Mouse (Mus musculus): ENCODE results near the gene Slc35b4. TPM values are rescaled to one million over a fixed set of nuclear protein-coding genes. Genes with fewer than 3 reads are reported as not detected.

The Slc35b4 gene
- total and polyA plus RNA-seq, 3 experiments: 1.1 to 20.0 (median 16.7) TPM

- ATAC-seq (ENCODE audit: extremely low read depth, insufficient number of reproducible peaks, low FRiP score, poor library complexity, severe bottlenecking): no peak
- TF ChIP-seq CTCF (IDR thresholded peaks at IDR 0.05; ENCODE audit: low read depth, low read length) (no peak), GATA1 (IDR thresholded peaks at IDR 0.05; ENCODE audit: borderline replicate concordance, low read length) (no peak), TAL1 (conservative IDR thresholded peaks at IDR 0.05; ENCODE audit: low read depth, low read length) (no peak), GATA2 (IDR thresholded peaks at IDR 0.05; ENCODE audit: borderline replicate concordance, low read depth, low read length) (no peak), POLR2AphosphoS5 (IDR thresholded peaks at IDR 0.05; ENCODE audit: insufficient replicate concordance, low read depth, low read length) (no peak)
- DNase-seq (ENCODE audit: low spot score): no peak
Observed at GRCm38 (mm10) chr6:34124401-34124800, 52.5 kb downstream of the Slc35b4 start.

DNA sequence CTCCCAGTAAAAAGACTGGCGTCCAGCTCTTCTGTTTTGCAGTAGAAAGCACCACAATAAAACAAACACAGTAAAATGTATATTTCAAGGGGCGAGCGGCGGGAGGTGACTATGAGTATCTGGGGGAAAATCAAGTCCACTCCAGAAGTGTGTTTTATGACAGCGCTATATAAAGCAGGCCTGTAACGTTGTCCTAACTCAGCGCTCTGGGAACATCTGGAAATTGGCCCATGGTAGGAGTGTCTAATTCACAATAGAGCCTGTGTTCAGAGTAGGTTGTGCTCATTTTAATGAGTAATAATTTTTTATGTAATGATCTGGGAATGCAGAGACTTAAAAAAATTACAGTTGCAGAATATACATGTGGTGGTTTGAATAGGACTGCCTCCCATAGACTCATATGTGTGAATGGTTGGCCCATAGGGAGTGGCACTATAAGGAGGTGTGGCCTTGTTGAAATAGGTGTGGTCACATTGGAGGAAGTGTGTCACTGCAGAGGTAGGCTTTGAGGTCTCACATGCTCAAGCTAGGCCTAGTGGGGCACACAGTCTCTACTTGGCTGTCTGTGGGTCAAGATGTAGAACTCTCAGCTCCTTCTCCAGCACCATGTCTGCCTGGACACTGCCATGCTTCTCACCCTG, 60.0 kb downstream of the Slc35b4 start:
- ATAC-seq (ENCODE audit: extremely low read depth, insufficient number of reproducible peaks, low FRiP score, poor library complexity, severe bottlenecking) (no peak), DNase-seq (ENCODE audit: low spot score) (no peak)
- no peaks in the 10 kb centered on the region for H3K36me3 ChIP-seq (replicated peaks)
- H3K4me3 ChIP-seq (ENCODE audit: low read depth, low read length): no peak overlapping the region
- TF ChIP-seq TAL1 (conservative IDR thresholded peaks at IDR 0.05; ENCODE audit: low read depth, low read length) (no peak), POLR2AphosphoS5 (IDR thresholded peaks at IDR 0.05; ENCODE audit: insufficient replicate concordance, low read depth, low read length) (no peak), GATA2 (IDR thresholded peaks at IDR 0.05; ENCODE audit: borderline replicate concordance, low read depth, low read length) (no peak), CTCF (IDR thresholded peaks at IDR 0.05; ENCODE audit: low read depth, low read length) (no peak), GATA1 (IDR thresholded peaks at IDR 0.05; ENCODE audit: borderline replicate concordance, low read length) (no peak)
- H3K9me3 ChIP-seq (replicated peaks): no peaks in the 10 kb centered on the region
- no peaks in the 10 kb centered on the region for H3K4me1 ChIP-seq (ENCODE audit: insufficient read depth, low read depth, low read length)
- peaks cover 16% of the 10 kb centered on the region for H3K27me3 ChIP-seq (ENCODE audit: insufficient read depth, low read length)

More at GRCm38 (mm10) chr6:34124401-34124800, 52.5 kb downstream of the Slc35b4 start:
- Histone ChIP-seq H3K27me3 (ENCODE audit: insufficient read depth, low read length) (peaks cover 25% of the 10 kb centered on the region), H3K4me1 (ENCODE audit: insufficient read depth, low read depth, low read length) (no peaks in the 10 kb centered on the region), H3K4me3 (ENCODE audit: low read depth, low read length) (no peak overlapping the region), H3K9me3 (replicated peaks) (no peaks in the 10 kb centered on the region), H3K36me3 (replicated peaks) (no peaks in the 10 kb centered on the region)

DNA sequence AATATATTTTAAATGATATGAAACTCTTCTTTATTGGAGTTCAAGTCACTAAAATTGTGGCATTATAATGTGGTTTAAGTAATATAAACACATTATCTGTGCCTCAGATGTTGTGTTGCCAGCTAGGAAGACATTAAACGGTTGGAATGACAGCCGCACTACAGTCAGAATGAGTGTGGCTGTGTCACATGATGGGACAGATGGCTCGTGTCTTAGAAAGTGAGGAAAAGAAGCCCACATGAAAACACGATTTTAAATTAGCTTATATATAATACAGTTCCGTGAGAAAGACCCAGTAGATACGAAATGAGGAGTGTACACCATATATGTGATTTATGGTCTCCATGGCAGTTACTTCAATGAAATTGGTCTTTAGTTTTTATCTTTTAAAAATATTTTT, 65.5 kb downstream of the Slc35b4 start:
- Histone ChIP-seq H3K4me3 (ENCODE audit: low read depth, low read length) (no peak overlapping the region), H3K27me3 (ENCODE audit: insufficient read depth, low read length) (peaks cover 9% of the 10 kb centered on the region), H3K9me3 (replicated peaks) (no peaks in the 10 kb centered on the region), H3K36me3 (replicated peaks) (no peaks in the 10 kb centered on the region), H3K4me1 (ENCODE audit: insufficient read depth, low read depth, low read length) (no peaks in the 10 kb centered on the region)
- TF ChIP-seq GATA2 (IDR thresholded peaks at IDR 0.05; ENCODE audit: borderline replicate concordance, low read depth, low read length) (no peak), POLR2AphosphoS5 (IDR thresholded peaks at IDR 0.05; ENCODE audit: insufficient replicate concordance, low read depth, low read length) (no peak), CTCF (IDR thresholded peaks at IDR 0.05; ENCODE audit: low read depth, low read length) (no peak), GATA1 (IDR thresholded peaks at IDR 0.05; ENCODE audit: borderline replicate concordance, low read length) (no peak), TAL1 (conservative IDR thresholded peaks at IDR 0.05; ENCODE audit: low read depth, low read length) (no peak)
- DNase-seq (ENCODE audit: low spot score) (no peak), ATAC-seq (ENCODE audit: extremely low read depth, insufficient number of reproducible peaks, low FRiP score, poor library complexity, severe bottlenecking) (no peak)

DNA sequence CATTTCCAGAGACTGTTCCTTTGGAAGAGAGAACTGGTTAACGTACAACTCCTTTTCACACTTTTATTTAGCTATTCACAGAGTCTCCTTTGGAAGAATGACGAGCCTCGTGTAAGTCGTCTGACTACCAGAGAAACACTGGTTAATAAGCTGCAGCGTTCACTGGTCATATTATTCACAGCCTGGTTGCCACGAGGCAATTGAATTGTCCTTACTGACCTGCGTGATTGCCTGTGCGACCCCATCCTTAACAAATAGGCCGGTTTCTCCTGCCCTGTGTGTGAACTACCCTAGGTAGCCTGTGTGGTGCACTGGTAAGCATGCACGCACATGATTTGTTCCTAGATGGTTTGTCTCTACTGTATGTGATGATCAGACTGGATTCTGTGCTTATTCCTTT, 66.3 kb downstream of the Slc35b4 start:
- Histone ChIP-seq H3K4me1 (ENCODE audit: insufficient read depth, low read depth, low read length) (no peaks in the 10 kb centered on the region), H3K4me3 (ENCODE audit: low read depth, low read length) (no peak overlapping the region), H3K36me3 (replicated peaks) (no peaks in the 10 kb centered on the region), H3K9me3 (replicated peaks) (no peaks in the 10 kb centered on the region), H3K27me3 (ENCODE audit: insufficient read depth, low read length) (peaks cover 9% of the 10 kb centered on the region)
- no peak for TF ChIP-seq CTCF (IDR thresholded peaks at IDR 0.05; ENCODE audit: low read depth, low read length)
- TF ChIP-seq GATA2 (IDR thresholded peaks at IDR 0.05; ENCODE audit: borderline replicate concordance, low read depth, low read length): no peak
- no peak for TF ChIP-seq POLR2AphosphoS5 (IDR thresholded peaks at IDR 0.05; ENCODE audit: insufficient replicate concordance, low read depth, low read length)
- TF ChIP-seq TAL1 (conservative IDR thresholded peaks at IDR 0.05; ENCODE audit: low read depth, low read length): no peak
- no peak for TF ChIP-seq GATA1 (IDR thresholded peaks at IDR 0.05; ENCODE audit: borderline replicate concordance, low read length)
- DNase-seq (ENCODE audit: low spot score): no peak
- no peak for ATAC-seq (ENCODE audit: extremely low read depth, insufficient number of reproducible peaks, low FRiP score, poor library complexity, severe bottlenecking)

Other genes with a start within 250 kb of the Slc35b4 start
- gene Lrguk, start 147.7 kb downstream of the Slc35b4 start, total RNA-seq (2014; fragmentation: Nextera tagmentation): 0.92 and 1.9 TPM in 2 replicates
- 0.29 and 1.1 TPM in 2 replicates for gene Lrguk, start 147.7 kb downstream of the Slc35b4 start, total RNA-seq (2017)
- 0.09 and 0.10 TPM in 2 replicates for gene Lrguk, start 147.7 kb downstream of the Slc35b4 start, polyA plus RNA-seq (2012)
- 52.0 and 58.2 TPM in 2 replicates for gene Akr1b3, start 140.4 kb upstream of the Slc35b4 start, total RNA-seq (2014; fragmentation: Nextera tagmentation)
- 54.7 and 59.5 TPM in 2 replicates for gene Akr1b3, start 140.4 kb upstream of the Slc35b4 start, total RNA-seq (2017)
- 23.3 and 24.6 TPM in 2 replicates for gene Akr1b3, start 140.4 kb upstream of the Slc35b4 start, polyA plus RNA-seq (2012)
- 1.7 TPM in 1 of 2 replicates, not detected in the other for gene Akr1b8, start 177.0 kb upstream of the Slc35b4 start, total RNA-seq (2014; fragmentation: Nextera tagmentation)
- gene Akr1b8, start 177.0 kb upstream of the Slc35b4 start, total RNA-seq (2017): 0.33 and 0.64 TPM in 2 replicates
- gene Akr1b8, start 177.0 kb upstream of the Slc35b4 start, polyA plus RNA-seq (2012): 0.05 and 0.13 TPM in 2 replicates
- 67.6 and 71.7 TPM in 2 replicates for gene Akr1b10, start 207.1 kb upstream of the Slc35b4 start, total RNA-seq (2014; fragmentation: Nextera tagmentation)
- gene Akr1b10, start 207.1 kb upstream of the Slc35b4 start, total RNA-seq (2017): 43.4 and 48.3 TPM in 2 replicates
- gene Akr1b10, start 207.1 kb upstream of the Slc35b4 start, polyA plus RNA-seq (2012): 1.2 and 2.7 TPM in 2 replicates
- not detected in 2 replicates for gene Akr1b7, start 235.2 kb upstream of the Slc35b4 start, total RNA-seq (2014; fragmentation: Nextera tagmentation)
- gene Akr1b7, start 235.2 kb upstream of the Slc35b4 start, total RNA-seq (2017): not detected in 2 replicates
- not detected in 2 replicates for gene Akr1b7, start 235.2 kb upstream of the Slc35b4 start, polyA plus RNA-seq (2012)

Data from G1E (cell line).